In genomic region chr6:21570964-21571363, GRCm38 (mm10) we compare ENCODE assay signal across 24 mouse cellular contexts.
DNase-seq lines count a peak whose midpoint lies in the region; ATAC-seq and TF ChIP-seq lines count a peak whose summit lies in the region.
"Had no signal": no experiment of that assay in that cellular context is flagged by ENCODE, and none has a peak within 500 bp of the region (broad histone marks: within the 10 kb centered on the region; RNA-seq: fewer than 3 reads in every experiment).

No protein-coding gene starts in this region.

- no peak overlapping the region for H3K4me2 ChIP-seq in hindbrain, embryonic 16.5 days (ENCODE audit: low read length)
- no peak overlapping the region for H3K4me2 ChIP-seq in hindbrain, embryonic 13.5 days
- H3K4me2 ChIP-seq in midbrain, embryonic 14.5 days (ENCODE audit: low read length), result no peak overlapping the region
- no peak overlapping the region for H3K4me2 ChIP-seq in midbrain, embryonic 15.5 days
- H3K4me2 ChIP-seq: embryonic facial prominence, embryonic 13.5 days; forebrain, embryonic 12.5 days; heart, embryonic 13.5 days had no signal

- H3K4me1 ChIP-seq in hindbrain, embryonic 16.5 days (ENCODE audit: control insufficient read depth, insufficient read depth, low read depth, low read length), result no peaks in the 10 kb centered on the region
- no peaks in the 10 kb centered on the region for H3K4me1 ChIP-seq in hindbrain, embryonic 13.5 days (replicated peaks)
- H3K4me1 ChIP-seq in midbrain, embryonic 14.5 days (ENCODE audit: control insufficient read depth, insufficient read depth, low read length), result no peaks in the 10 kb centered on the region
- H3K4me1 ChIP-seq in midbrain, embryonic 15.5 days, result no peaks in the 10 kb centered on the region
- H3K4me1 ChIP-seq: embryonic facial prominence, embryonic 13.5 days; forebrain, embryonic 12.5 days; heart, embryonic 13.5 days had no signal

- no peak for TF ChIP-seq CTCF in brain, embryonic 14.5 days (IDR thresholded peaks at IDR 0.05; ENCODE audit: borderline replicate concordance, extremely low read depth, insufficient read depth, insufficient read length)

- no peak overlapping the region for H3K4me3 ChIP-seq in hindbrain, embryonic 16.5 days (ENCODE audit: low read length)
- no peak overlapping the region for H3K4me3 ChIP-seq in hindbrain, embryonic 13.5 days
- H3K4me3 ChIP-seq in midbrain, embryonic 14.5 days (replicated peaks; ENCODE audit: low read depth, low read length), result no peak overlapping the region
- no peak overlapping the region for H3K4me3 ChIP-seq in midbrain, embryonic 15.5 days
- H3K4me3 ChIP-seq: embryonic facial prominence, embryonic 13.5 days; forebrain, embryonic 12.5 days; gastrocnemius, adult 2 months; heart, embryonic 13.5 days had no signal

- 50% methylated on average over 6 of the region's 6 CpGs for WGBS in hindbrain, embryonic 16.5 days
- WGBS in hindbrain, embryonic 13.5 days, result 47% methylated on average over 6 of the region's 6 CpGs
- WGBS in midbrain, embryonic 14.5 days, result 70% methylated on average over 6 of the region's 6 CpGs
- WGBS in midbrain, embryonic 15.5 days, result 61% methylated on average over 6 of the region's 6 CpGs

- ATAC-seq in hindbrain, embryonic 16.5 days, result peak; percentile 42; the same call in 1 of the 2 replicates
- no peak for ATAC-seq in hindbrain, embryonic 13.5 days (ENCODE audit: low FRiP score)
- ATAC-seq in midbrain, embryonic 14.5 days (ENCODE audit: low FRiP score, low TSS enrichment), result no peak
- no peak for ATAC-seq in midbrain, embryonic 15.5 days (replicated peaks)
- ATAC-seq: CD4-positive, CD25-positive, alpha-beta regulatory T cell, adult 4 months; forebrain, embryonic 16.5 days; inflammation-experienced regulatory T-cells, adult 6 months had no signal

- peak; percentile 11 for DNase-seq in embryo, embryonic 10.5 days (ENCODE audit: low spot score)
- DNase-seq in embryo, embryonic 11 days, result no peak
- DNase-seq in midbrain, embryonic 14.5 days, result peak; percentile 9
- DNase-seq in brain, embryonic 14.5 days (ENCODE audit: low read depth), result peak; percentile 22
- DNase-seq in lung, adult 18-20 months, result no peak
- DNase-seq: adrenal gland, adult 8-10 months; adrenal gland, postnatal 36 days; B cell, adult 2 months; cerebellum, adult 11 months; cerebellum, adult 8-10 months; cerebellum, postnatal 14 days; gastrocnemius, adult 2 months; gastrocnemius, postnatal 25 days; heart, postnatal 36 days had no signal

- H3K36me3 ChIP-seq in hindbrain, embryonic 16.5 days (ENCODE audit: control insufficient read depth, insufficient read depth, low read length), result no peaks in the 10 kb centered on the region
- no peaks in the 10 kb centered on the region for H3K36me3 ChIP-seq in hindbrain, embryonic 13.5 days
- no peaks in the 10 kb centered on the region for H3K36me3 ChIP-seq in midbrain, embryonic 14.5 days (ENCODE audit: control insufficient read depth, insufficient read depth, low read length)
- no peaks in the 10 kb centered on the region for H3K36me3 ChIP-seq in midbrain, embryonic 15.5 days (replicated peaks)
- H3K36me3 ChIP-seq: embryonic facial prominence, embryonic 13.5 days; forebrain, embryonic 12.5 days; G1E; heart, embryonic 13.5 days had no signal

- no peaks in the 10 kb centered on the region for H3K9me3 ChIP-seq in hindbrain, embryonic 16.5 days (ENCODE audit: control insufficient read depth, low read length)
- H3K9me3 ChIP-seq in hindbrain, embryonic 13.5 days, result no peaks in the 10 kb centered on the region
- H3K9me3 ChIP-seq in midbrain, embryonic 14.5 days (ENCODE audit: control insufficient read depth, low read length), result no peaks in the 10 kb centered on the region
- H3K9me3 ChIP-seq in midbrain, embryonic 15.5 days, result no peaks in the 10 kb centered on the region
- H3K9me3 ChIP-seq: embryonic facial prominence, embryonic 13.5 days; forebrain, embryonic 12.5 days; G1E; heart, embryonic 13.5 days had no signal

- no peaks in the 10 kb centered on the region for H3K27me3 ChIP-seq in hindbrain, embryonic 16.5 days (replicated peaks; ENCODE audit: control insufficient read depth, insufficient read depth, low read length)
- no peaks in the 10 kb centered on the region for H3K27me3 ChIP-seq in hindbrain, embryonic 13.5 days
- no peaks in the 10 kb centered on the region for H3K27me3 ChIP-seq in midbrain, embryonic 14.5 days (ENCODE audit: control insufficient read depth, insufficient read depth, low read length)
- no peaks in the 10 kb centered on the region for H3K27me3 ChIP-seq in midbrain, embryonic 15.5 days (replicated peaks)
- H3K27me3 ChIP-seq: embryonic facial prominence, embryonic 13.5 days; forebrain, embryonic 12.5 days; heart, embryonic 13.5 days had no signal

- no peak overlapping the region for H3K27ac ChIP-seq in hindbrain, embryonic 16.5 days (ENCODE audit: low read depth, low read length)
- no peak overlapping the region for H3K27ac ChIP-seq in hindbrain, embryonic 13.5 days
- no peak overlapping the region for H3K27ac ChIP-seq in midbrain, embryonic 14.5 days (replicated peaks; ENCODE audit: low read depth, low read length)
- H3K27ac ChIP-seq in midbrain, embryonic 15.5 days, result no peak overlapping the region
- H3K27ac ChIP-seq: embryonic facial prominence, embryonic 13.5 days; forebrain, embryonic 12.5 days; gastrocnemius, adult 2 months; heart, embryonic 13.5 days had no signal

- TF ChIP-seq POLR2A in brain, embryonic 14.5 days (IDR thresholded peaks at IDR 0.05; ENCODE audit: borderline replicate concordance, extremely low read depth, insufficient read depth, insufficient read length, poor library complexity, severe bottlenecking), result no peak

- H3K9ac ChIP-seq in hindbrain, embryonic 16.5 days (ENCODE audit: low read depth, low read length), result no peak overlapping the region
- no peak overlapping the region for H3K9ac ChIP-seq in hindbrain, embryonic 13.5 days
- H3K9ac ChIP-seq in midbrain, embryonic 14.5 days (replicated peaks; ENCODE audit: low read length), result no peak overlapping the region
- H3K9ac ChIP-seq in midbrain, embryonic 15.5 days, result no peak overlapping the region
- H3K9ac ChIP-seq: embryonic facial prominence, embryonic 13.5 days; forebrain, embryonic 12.5 days; heart, embryonic 13.5 days had no signal

Comparison
In these comparisons a context has a peak if more than half of its experiments do, and no peak if none do; other contexts are left out.
1. DNase-seq: peak in embryo, embryonic 10.5 days (single experiment), midbrain, embryonic 14.5 days (single experiment) and brain, embryonic 14.5 days (single experiment); none in embryo, embryonic 11 days (single experiment) and lung, adult 18-20 months (0 of 2).